30 mouse cellular contexts compared by ENCODE assay signal in the genomic region with DNA sequence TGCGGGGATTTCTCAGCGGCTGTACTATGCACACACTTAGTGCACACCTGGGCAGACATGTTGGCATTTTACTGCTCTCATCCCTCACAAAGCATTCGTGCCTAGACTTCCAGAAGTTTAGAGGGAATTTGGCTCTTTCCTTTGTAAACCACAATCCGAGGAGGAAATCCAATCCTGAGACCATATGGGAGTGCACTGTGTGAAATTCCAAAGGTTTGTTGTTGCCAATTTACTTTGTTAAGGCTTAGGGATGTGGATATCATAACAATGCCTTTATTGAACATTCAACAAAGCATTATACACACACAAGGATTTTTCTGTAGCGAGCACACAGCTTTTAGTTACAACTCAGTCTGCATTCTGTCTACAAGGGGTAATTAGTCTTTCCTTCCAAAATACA.
A peak's percentile ranks its signal among the peaks of the same experiment; 100 is the strongest.
DNase-seq lines count a peak whose midpoint lies in the region; ATAC-seq and TF ChIP-seq lines count a peak whose summit lies in the region.
"Had no signal": no experiment of that assay in that cellular context is flagged by ENCODE, and none has a peak within 500 bp of the region (broad histone marks: within the 10 kb centered on the region; RNA-seq: fewer than 3 reads in every experiment).

No protein-coding gene starts in this region.

- H3K27me3 ChIP-seq in limb, embryonic 14.5 days (ENCODE audit: control insufficient read depth, insufficient read depth, low read length): no peaks in the 10 kb centered on the region
- H3K27me3 ChIP-seq in limb, embryonic 10.5 days (ENCODE audit: low read depth, poor library complexity, severe bottlenecking): no peaks in the 10 kb centered on the region
- no peaks in the 10 kb centered on the region for H3K27me3 ChIP-seq in midbrain, postnatal 0 days (ENCODE audit: insufficient read depth, low read length)
- no peaks in the 10 kb centered on the region for H3K27me3 ChIP-seq in midbrain, embryonic 11.5 days (ENCODE audit: control insufficient read depth, insufficient read depth, low read length)
- H3K27me3 ChIP-seq in embryonic facial prominence, embryonic 14.5 days (replicated peaks; ENCODE audit: control insufficient read depth, insufficient read depth, low read length): no peaks in the 10 kb centered on the region
- H3K27me3 ChIP-seq: CH12.LX; forebrain, embryonic 12.5 days; forebrain, embryonic 15.5 days; heart, embryonic 12.5 days; heart, embryonic 15.5 days; hindbrain, embryonic 13.5 days; intestine, embryonic 15.5 days had no signal

- no peaks in the 10 kb centered on the region for H3K36me3 ChIP-seq in limb, embryonic 14.5 days (ENCODE audit: control insufficient read depth, insufficient read depth, low read length)
- no peaks in the 10 kb centered on the region for H3K36me3 ChIP-seq in limb, embryonic 10.5 days
- 0 out of 2 replicates have a peak, but pooled peaks cover 8% of the 10 kb centered on the region for H3K36me3 ChIP-seq in midbrain, postnatal 0 days (ENCODE audit: insufficient read depth, low read length)
- H3K36me3 ChIP-seq in midbrain, embryonic 11.5 days (ENCODE audit: control insufficient read depth, insufficient read depth, low read length): no peaks in the 10 kb centered on the region
- H3K36me3 ChIP-seq in embryonic facial prominence, embryonic 14.5 days (ENCODE audit: control insufficient read depth, insufficient read depth, low read length): no peaks in the 10 kb centered on the region
- H3K36me3 ChIP-seq: forebrain, embryonic 12.5 days; forebrain, embryonic 15.5 days; G1E; heart, embryonic 12.5 days; heart, embryonic 15.5 days; hindbrain, embryonic 10.5 days; intestine, embryonic 15.5 days had no signal

- H3K9me3 ChIP-seq in limb, embryonic 14.5 days (ENCODE audit: control insufficient read depth, low read length): no peaks in the 10 kb centered on the region
- no peaks in the 10 kb centered on the region for H3K9me3 ChIP-seq in limb, embryonic 10.5 days (replicated peaks)
- H3K9me3 ChIP-seq in midbrain, postnatal 0 days (ENCODE audit: low read length): no peaks in the 10 kb centered on the region
- H3K9me3 ChIP-seq in midbrain, embryonic 11.5 days (ENCODE audit: control insufficient read depth, low read length): no peaks in the 10 kb centered on the region
- H3K9me3 ChIP-seq in embryonic facial prominence, embryonic 14.5 days (ENCODE audit: control insufficient read depth, low read length): no peaks in the 10 kb centered on the region
- H3K9me3 ChIP-seq: forebrain, embryonic 12.5 days; forebrain, embryonic 15.5 days; G1E; heart, embryonic 12.5 days; heart, embryonic 15.5 days; hindbrain, embryonic 10.5 days; hindbrain, embryonic 13.5 days; intestine, embryonic 15.5 days had no signal

- H3K4me1 ChIP-seq in limb, embryonic 14.5 days (ENCODE audit: control insufficient read depth, insufficient read depth, low read length): 0 out of 2 replicates have a peak, but pooled peaks cover 2% of the 10 kb centered on the region
- H3K4me1 ChIP-seq in limb, embryonic 10.5 days: no peaks in the 10 kb centered on the region; the same call in 1 of the 2 replicates
- no peaks in the 10 kb centered on the region for H3K4me1 ChIP-seq in midbrain, postnatal 0 days (ENCODE audit: insufficient read depth, low read length)
- no peaks in the 10 kb centered on the region for H3K4me1 ChIP-seq in midbrain, embryonic 11.5 days (ENCODE audit: control insufficient read depth, insufficient read depth, low read length)
- peaks cover 3% of the 10 kb centered on the region; the same call in 1 of the 2 replicates for H3K4me1 ChIP-seq in embryonic facial prominence, embryonic 14.5 days (ENCODE audit: control insufficient read depth, insufficient read depth, low read length)
- H3K4me1 ChIP-seq: forebrain, embryonic 12.5 days; forebrain, embryonic 15.5 days; heart, embryonic 12.5 days; heart, embryonic 15.5 days; hindbrain, embryonic 10.5 days; hindbrain, embryonic 13.5 days; intestine, embryonic 15.5 days had no signal

- no peak overlapping the region for H3K4me2 ChIP-seq in limb, embryonic 14.5 days (replicated peaks; ENCODE audit: low read depth, low read length, severe bottlenecking)
- no peak overlapping the region for H3K4me2 ChIP-seq in midbrain, postnatal 0 days (ENCODE audit: low read depth, low read length, poor library complexity, severe bottlenecking)
- no peak overlapping the region for H3K4me2 ChIP-seq in midbrain, embryonic 11.5 days
- no peak overlapping the region for H3K4me2 ChIP-seq in embryonic facial prominence, embryonic 14.5 days (ENCODE audit: low read depth, low read length)
- H3K4me2 ChIP-seq: forebrain, embryonic 12.5 days; forebrain, embryonic 15.5 days; heart, embryonic 12.5 days; heart, embryonic 15.5 days; hindbrain, embryonic 13.5 days; intestine, embryonic 15.5 days had no signal

- TF ChIP-seq POLR2A in limb, embryonic 14.5 days (IDR thresholded peaks at IDR 0.05; ENCODE audit: borderline replicate concordance, extremely low read depth, insufficient read depth, insufficient read length): no peak

- H3K27ac ChIP-seq in limb, embryonic 14.5 days (replicated peaks; ENCODE audit: low read depth, low read length): no peak overlapping the region
- H3K27ac ChIP-seq in limb, embryonic 10.5 days: no peak overlapping the region
- H3K27ac ChIP-seq in midbrain, postnatal 0 days (ENCODE audit: low read depth, low read length): 0 out of 2 replicates have a peak overlapping the region, but pooled peaks have one; percentile 8
- no peak overlapping the region for H3K27ac ChIP-seq in midbrain, embryonic 11.5 days (ENCODE audit: low read depth, low read length)
- no peak overlapping the region for H3K27ac ChIP-seq in embryonic facial prominence, embryonic 14.5 days (replicated peaks; ENCODE audit: low read depth, low read length)
- H3K27ac ChIP-seq: forebrain, embryonic 12.5 days; forebrain, embryonic 15.5 days; heart, embryonic 15.5 days; hindbrain, embryonic 10.5 days; hindbrain, embryonic 13.5 days; intestine, embryonic 15.5 days had no signal

- no peak overlapping the region for H3K4me3 ChIP-seq in limb, embryonic 14.5 days (replicated peaks; ENCODE audit: low read length)
- no peak overlapping the region for H3K4me3 ChIP-seq in limb, embryonic 10.5 days
- no peak overlapping the region for H3K4me3 ChIP-seq in midbrain, postnatal 0 days (ENCODE audit: low read depth, low read length)
- H3K4me3 ChIP-seq in midbrain, embryonic 11.5 days (ENCODE audit: low read depth, low read length): no peak overlapping the region
- H3K4me3 ChIP-seq in embryonic facial prominence, embryonic 14.5 days (ENCODE audit: low read depth, low read length): no peak overlapping the region
- H3K4me3 ChIP-seq: erythroblast, embryonic 14.5 days; forebrain, embryonic 12.5 days; forebrain, embryonic 15.5 days; heart, embryonic 12.5 days; heart, embryonic 15.5 days; hindbrain, embryonic 10.5 days; hindbrain, embryonic 13.5 days; intestine, embryonic 15.5 days had no signal

- ATAC-seq in limb, embryonic 14.5 days (ENCODE audit: low FRiP score, low read depth): no peak
- ATAC-seq in midbrain, postnatal 0 days (ENCODE audit: low FRiP score): no peak
- no peak for ATAC-seq in midbrain, embryonic 11.5 days (ENCODE audit: low FRiP score)
- ATAC-seq in embryonic facial prominence, embryonic 14.5 days (ENCODE audit: low read depth): peak; percentile 68; the same call in 1 of the 2 replicates
- ATAC-seq: activated CD4-positive, CD25-positive, alpha-beta regulatory T cell, adult 4 months; forebrain, embryonic 15.5 days; hindbrain, embryonic 16.5 days; intestine, embryonic 15.5 days had no signal

- 39% methylated on average over 5 of the region's 5 CpGs for WGBS in limb, embryonic 14.5 days
- 79% methylated on average over 5 of the region's 5 CpGs for WGBS in limb, embryonic 10.5 days
- 47% methylated on average over 5 of the region's 5 CpGs for WGBS in midbrain, postnatal 0 days
- 71% methylated on average over 5 of the region's 5 CpGs for WGBS in midbrain, embryonic 11.5 days
- 37% methylated on average over 5 of the region's 5 CpGs for WGBS in embryonic facial prominence, embryonic 14.5 days

- peak; percentile 18 for DNase-seq in limb, embryonic 14.5 days (ENCODE audit: low spot score)
- DNase-seq in limb, embryonic 10.5 days (ENCODE audit: low spot score): no peak
- DNase-seq in midbrain, postnatal 0 days (ENCODE audit: low spot score): no peak
- no peak for DNase-seq in midbrain, embryonic 11.5 days (ENCODE audit: low spot score, missing footprints)
- peak; percentile 75 for DNase-seq in embryonic facial prominence, embryonic 14.5 days (ENCODE audit: low spot score)
- no peak for DNase-seq in right cerebral cortex, adult 18-20 months
- DNase-seq: adrenal gland, adult 8-10 months; adrenal gland, postnatal 25 days; B cell, adult 2 months; cerebellum, adult 11 months; cerebellum, adult 2 months; cerebellum, postnatal 10 days; cerebellum, postnatal 36 days; embryo, embryonic 11 days; gastrocnemius, postnatal 25 days; heart, adult 18-20 months; heart, postnatal 10 days; heart, postnatal 36 days had no signal

- no peak for TF ChIP-seq CTCF in midbrain, postnatal 0 days (IDR thresholded peaks at IDR 0.05)

- H3K9ac ChIP-seq in limb, embryonic 14.5 days (ENCODE audit: low read depth, low read length, severe bottlenecking): no peak overlapping the region
- H3K9ac ChIP-seq in midbrain, postnatal 0 days (replicated peaks; ENCODE audit: low read length, poor library complexity, severe bottlenecking): no peak overlapping the region
- H3K9ac ChIP-seq in midbrain, embryonic 11.5 days (ENCODE audit: low read length): no peak overlapping the region
- H3K9ac ChIP-seq in embryonic facial prominence, embryonic 14.5 days (ENCODE audit: low read depth, low read length): no peak overlapping the region
- H3K9ac ChIP-seq: forebrain, embryonic 12.5 days; forebrain, embryonic 15.5 days; heart, embryonic 12.5 days; heart, embryonic 15.5 days; hindbrain, embryonic 13.5 days; intestine, embryonic 15.5 days had no signal

Comparison
In these comparisons a context has a peak if more than half of its experiments do, and no peak if none do; other contexts are left out.
1. DNase-seq: peak in limb, embryonic 14.5 days (single experiment) and embryonic facial prominence, embryonic 14.5 days (single experiment); none in limb, embryonic 10.5 days (single experiment), midbrain, postnatal 0 days (single experiment), midbrain, embryonic 11.5 days (single experiment) and right cerebral cortex, adult 18-20 months (single experiment).